Mouse (Mus musculus) limb, embryonic 11.5 days (tissue): ENCODE data around the gene Il13ra1. TPM values are rescaled to one million over a fixed set of nuclear protein-coding genes. Genes with fewer than 3 reads are reported as not detected.

Experiments used
- ATAC-seq: fragments of 200-750 bp; cut with Nextera tagmentation; 2 replicates; pipeline ENCODE4 v1.8.0; 2017; ENCODE audit warnings: low read depth; ENCODE audit not compliant: insufficient number of reproducible peaks, low FRiP score, low TSS enrichment
- DNase-seq: peaks from one replicate; pipeline ENCODE4 v3.0.0-alpha.2; 2015; ENCODE audit warnings: low spot score
- H3K27ac ChIP-seq: fragments of 300-500 bp; sonication (generic); replicated peaks from 2 replicates; pipeline ENCODE4 v1.5.1; 2014; ENCODE audit warnings: low read depth, mild to moderate bottlenecking, low read length
- H3K27me3 ChIP-seq: fragments of 300-500 bp; sonication (generic); 2 replicates; pipeline ENCODE4 v1.6.1; 2014; ENCODE audit warnings: mild to moderate bottlenecking, low read length, mixed read lengths; ENCODE audit not compliant: control insufficient read depth, insufficient read depth
- H3K36me3 ChIP-seq: fragments of 300-500 bp; sonication (generic); 2 replicates; pipeline ENCODE4 v1.6.1; 2014; ENCODE audit warnings: mild to moderate bottlenecking, low read length, moderate library complexity, mixed read lengths; ENCODE audit not compliant: control insufficient read depth, insufficient read depth
- H3K4me1 ChIP-seq: fragments of 300-500 bp; sonication (generic); 2 replicates; pipeline ENCODE4 v1.6.1; 2014; ENCODE audit warnings: low read length, mixed read lengths; ENCODE audit not compliant: control insufficient read depth, insufficient read depth
- H3K4me2 ChIP-seq: fragments of 300-500 bp; sonication (generic); 2 replicates; pipeline ENCODE4 v1.6.1; 2014; ENCODE audit warnings: low read depth, mild to moderate bottlenecking, moderate library complexity; ENCODE audit not compliant: severe bottlenecking
- H3K4me3 ChIP-seq: fragments of 300-500 bp; sonication (generic); 2 replicates; pipeline ENCODE4 v1.5.1; 2014; ENCODE audit warnings: low read depth, low read length
- H3K9ac ChIP-seq: fragments of 300-500 bp; sonication (generic); 2 replicates; pipeline ENCODE4 v1.6.1; 2014; ENCODE audit warnings: mild to moderate bottlenecking, low read length
- H3K9me3 ChIP-seq: fragments of 300-500 bp; sonication (generic); 2 replicates; pipeline ENCODE4 v1.6.1; 2016; ENCODE audit warnings: low read length; ENCODE audit not compliant: control insufficient read depth
- WGBS: fragments of 180-500 bp; shearing (Covaris S2); extraction: QIAGEN DNeasy Blood & Tissue Kit; methylation state at CpG from one replicate; pipeline ENCODE4 v1.1.7; 2014; 5-methylcytosine and 5-hydroxymethylcytosine counted together
- polyA plus RNA-seq: library from polyadenylated mRNA; unstranded; fragments of >200 nt; fragmentation: Nextera tagmentation; extraction: Ambion mirVana; gene quantifications from 2 replicates; pipeline ENCODE4 v1.2.1, GENCODE M21; 2014

Il13ra1 gene
- polyA plus RNA-seq, 1 experiment from 2014 or later = 4.0 TPM

DNA sequence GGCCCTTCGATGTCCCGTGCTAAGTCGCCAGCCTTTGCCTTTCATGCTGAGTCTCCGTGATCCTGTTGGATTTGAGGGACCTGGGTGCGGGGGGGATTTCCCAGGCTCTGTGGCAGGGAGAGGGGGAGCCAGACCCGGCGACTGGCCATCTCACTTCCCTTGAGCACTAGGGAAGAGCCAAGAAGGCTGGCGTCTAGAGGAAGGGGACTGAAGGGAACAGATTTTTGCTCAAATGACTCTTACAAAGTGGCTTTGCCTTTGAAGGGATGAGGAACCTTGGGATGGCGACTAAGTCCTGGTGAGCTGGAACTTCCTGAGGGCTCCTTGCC is 476 bp downstream of the Il13ra1 start:
- Histone ChIP-seq H3K27me3 (no peaks in the 10 kb centered on the region), H3K4me3 (peak overlapping the region; percentile 43), H3K9ac (no peak overlapping the region), H3K36me3 (no peaks in the 10 kb centered on the region), H3K4me1 (no peaks in the 10 kb centered on the region), H3K27ac (no peak overlapping the region), H3K4me2 (peak overlapping the region; percentile 62), H3K9me3 (no peaks in the 10 kb centered on the region)
- DNase-seq (no peak), ATAC-seq (no peak)
- WGBS = 14% methylated on average over 9 of the region's 9 CpGs

DNA sequence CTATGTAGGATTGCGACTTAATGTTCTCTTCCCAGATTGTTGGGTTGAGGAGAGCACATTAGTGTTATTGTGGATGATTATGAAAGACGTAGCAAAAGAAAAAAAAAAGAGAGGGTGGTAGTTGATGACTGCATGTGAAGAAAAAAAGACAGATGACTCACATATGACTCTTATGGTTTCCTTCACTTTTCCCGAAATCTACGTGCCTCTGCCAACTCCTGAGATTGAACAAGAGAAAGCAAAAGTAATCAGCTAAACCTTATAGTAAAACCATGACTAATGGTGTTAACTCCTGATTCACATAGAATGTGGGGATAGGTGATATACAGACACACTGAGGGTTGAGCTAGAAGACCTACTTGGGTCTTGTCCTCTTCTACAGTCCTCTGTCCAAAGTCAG is 3.3 kb downstream of the Il13ra1 start:
- Histone ChIP-seq H3K27ac (no peak overlapping the region), H3K4me2 (no peak overlapping the region), H3K9ac (no peak overlapping the region), H3K36me3 (no peaks in the 10 kb centered on the region), H3K4me1 (no peaks in the 10 kb centered on the region), H3K27me3 (no peaks in the 10 kb centered on the region), H3K4me3 (no peak overlapping the region), H3K9me3 (no peaks in the 10 kb centered on the region)
- WGBS = 87% methylated on average over 4 of the region's 4 CpGs
- ATAC-seq = no peak
- no peak for DNase-seq

DNA sequence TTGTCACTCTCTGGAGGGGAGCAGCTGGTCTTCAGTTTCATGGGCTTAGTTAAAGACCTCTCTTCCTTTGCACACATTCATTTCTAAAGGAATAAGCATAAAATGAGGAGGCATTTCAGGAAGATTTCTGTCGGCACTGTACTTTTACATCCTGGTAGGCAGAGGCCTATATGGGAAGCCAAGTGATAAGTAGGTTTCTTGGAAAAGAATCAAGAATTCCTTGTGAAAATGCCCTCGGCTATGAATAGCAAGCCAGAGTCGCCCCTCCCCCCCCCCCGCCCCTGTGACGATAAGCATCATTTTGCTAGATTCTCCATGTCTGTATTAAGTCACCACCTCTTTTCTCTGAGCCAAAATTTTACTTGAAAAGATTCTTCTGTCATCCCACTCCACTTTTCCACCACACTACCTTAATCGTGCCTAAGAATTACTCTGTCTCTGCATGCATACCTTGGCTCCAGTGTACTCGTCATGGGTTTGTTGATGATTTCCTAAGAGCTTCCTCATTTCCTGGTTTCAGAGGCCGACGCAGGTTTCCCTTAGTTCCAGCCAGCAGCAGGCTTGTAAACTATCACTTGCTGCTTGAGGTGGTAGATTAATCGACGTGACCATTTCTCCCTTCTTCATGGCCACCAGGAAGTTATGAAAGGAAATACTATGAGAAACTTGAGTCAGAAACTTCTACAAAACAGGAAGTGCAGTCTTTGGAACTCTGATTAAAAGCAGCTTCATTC is 17.3 kb downstream of the Il13ra1 start:
- Histone ChIP-seq H3K27me3 (no peaks in the 10 kb centered on the region), H3K4me1 (no peaks in the 10 kb centered on the region), H3K9me3 (no peaks in the 10 kb centered on the region), H3K9ac (no peak overlapping the region), H3K4me3 (no peak overlapping the region), H3K27ac (no peak overlapping the region), H3K36me3 (no peaks in the 10 kb centered on the region), H3K4me2 (no peak overlapping the region)
- WGBS = 77% methylated on average over 11 of the region's 11 CpGs
- DNase-seq (no peak), ATAC-seq (no peak)

DNA sequence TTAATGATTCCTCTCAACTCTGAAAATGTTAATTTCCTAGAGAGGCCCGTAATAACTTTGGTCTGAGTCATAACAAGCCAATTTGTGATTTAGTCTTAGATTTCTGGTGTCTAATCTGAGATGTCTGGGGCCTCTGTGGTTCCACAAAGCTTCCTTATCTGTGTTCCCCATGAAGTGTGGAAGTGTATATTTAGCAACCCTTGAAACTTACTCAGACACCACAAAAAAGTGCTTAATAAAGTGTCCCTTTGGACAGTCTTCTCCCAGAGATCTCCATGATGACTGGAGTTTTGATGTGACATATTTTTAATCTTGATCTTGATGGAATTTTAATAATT is 17.8 kb downstream of the Il13ra1 start:
- DNase-seq (no peak), ATAC-seq (no peak)
- Histone ChIP-seq H3K4me2 (no peak overlapping the region), H3K27me3 (no peaks in the 10 kb centered on the region), H3K27ac (no peak overlapping the region), H3K4me3 (no peak overlapping the region), H3K9ac (no peak overlapping the region), H3K4me1 (no peaks in the 10 kb centered on the region), H3K36me3 (no peaks in the 10 kb centered on the region), H3K9me3 (no peaks in the 10 kb centered on the region)
- WGBS = 58% methylated on average over 1 of the region's 1 CpGs

DNA sequence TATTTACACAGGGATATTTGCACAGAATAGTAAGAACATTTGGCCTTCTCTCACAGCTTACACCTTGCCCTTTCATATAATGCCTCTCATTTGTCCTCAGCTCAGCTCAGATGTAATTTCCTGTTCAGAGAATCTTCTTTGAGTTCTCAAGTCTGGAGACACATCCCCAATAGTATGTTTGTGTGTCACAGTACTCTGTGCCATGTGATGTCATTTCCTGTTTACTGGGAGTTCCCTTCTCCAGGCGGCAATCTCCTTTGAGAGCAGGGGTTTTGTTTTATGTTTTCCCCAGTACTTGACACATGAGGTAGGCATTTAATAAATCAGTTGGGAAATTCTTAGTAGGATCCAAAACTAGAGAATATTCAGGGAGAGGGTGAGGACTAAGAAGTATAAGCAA is 24.4 kb downstream of the Il13ra1 start:
- Histone ChIP-seq H3K27me3 (no peaks in the 10 kb centered on the region), H3K4me2 (no peak overlapping the region), H3K4me1 (no peaks in the 10 kb centered on the region), H3K9ac (no peak overlapping the region), H3K9me3 (no peaks in the 10 kb centered on the region), H3K27ac (no peak overlapping the region), H3K36me3 (no peaks in the 10 kb centered on the region), H3K4me3 (no peak overlapping the region)
- ATAC-seq (no peak), DNase-seq (no peak)
- WGBS = 41% methylated on average over 1 of the region's 1 CpGs

DNA sequence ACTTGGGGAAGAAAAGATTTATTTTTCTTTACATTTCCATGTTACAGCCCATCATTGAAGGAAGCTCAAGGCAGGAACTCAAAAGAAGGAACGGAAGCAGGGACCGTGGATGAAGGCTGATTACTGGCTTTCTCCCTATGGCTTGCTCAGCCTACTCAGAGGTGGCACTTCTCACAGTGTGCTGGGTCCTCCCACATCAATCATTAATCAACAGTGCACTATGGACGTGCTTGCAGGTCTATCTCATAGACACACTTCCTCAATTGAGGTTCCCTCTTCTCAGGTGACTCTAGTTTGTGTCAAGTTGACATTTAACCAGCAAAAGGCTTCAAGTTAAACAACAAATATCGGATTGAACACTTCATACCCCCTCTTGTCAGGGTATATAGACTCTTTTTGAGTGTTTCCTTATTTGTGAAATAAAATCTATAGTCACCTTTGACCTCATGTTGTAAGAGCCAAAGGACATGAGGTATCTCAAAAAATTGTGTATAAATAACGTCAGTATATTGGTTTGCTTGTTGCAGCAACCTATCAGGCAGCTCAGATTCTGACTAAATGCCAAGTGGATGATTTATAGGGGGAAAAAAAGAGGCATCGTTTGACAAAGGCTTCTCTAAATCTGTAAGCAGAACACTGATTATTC is 30.2 kb downstream of the Il13ra1 start:
- no peak for DNase-seq
- H3K4me1 ChIP-seq = no peaks in the 10 kb centered on the region
- 75% methylated on average over 6 of the region's 6 CpGs for WGBS

DNA sequence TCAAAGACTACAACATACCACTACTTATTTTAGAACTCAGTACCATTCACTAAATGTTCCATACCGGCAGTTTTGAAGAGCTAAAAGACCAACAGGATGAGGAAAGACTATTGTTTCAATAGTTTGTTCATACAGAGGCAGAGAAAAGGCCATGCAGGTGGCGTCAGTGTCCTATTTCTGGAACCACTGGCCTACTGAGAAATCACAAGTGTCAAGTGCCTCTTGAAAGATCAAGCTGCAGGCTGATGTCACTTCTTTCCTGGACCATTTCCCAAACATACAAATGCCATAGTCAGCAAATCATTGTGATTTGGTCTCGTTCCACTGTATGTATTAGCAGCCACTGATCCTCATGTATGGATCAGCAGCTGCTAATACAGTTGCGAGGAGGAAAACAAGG is 34.8 kb downstream of the Il13ra1 start:
- 80% methylated on average over 4 of the region's 4 CpGs for WGBS
- no peak for DNase-seq
- no peak for ATAC-seq

More for the DNA sequence above, 30.2 kb downstream of the Il13ra1 start:
- H3K27me3 ChIP-seq = no peaks in the 10 kb centered on the region
- no peak overlapping the region for H3K4me3 ChIP-seq
- no peak for ATAC-seq
- no peak overlapping the region for H3K4me2 ChIP-seq
- H3K36me3 ChIP-seq = no peaks in the 10 kb centered on the region
- no peak overlapping the region for H3K27ac ChIP-seq
- no peaks in the 10 kb centered on the region for H3K9me3 ChIP-seq
- H3K9ac ChIP-seq = no peak overlapping the region

DNA sequence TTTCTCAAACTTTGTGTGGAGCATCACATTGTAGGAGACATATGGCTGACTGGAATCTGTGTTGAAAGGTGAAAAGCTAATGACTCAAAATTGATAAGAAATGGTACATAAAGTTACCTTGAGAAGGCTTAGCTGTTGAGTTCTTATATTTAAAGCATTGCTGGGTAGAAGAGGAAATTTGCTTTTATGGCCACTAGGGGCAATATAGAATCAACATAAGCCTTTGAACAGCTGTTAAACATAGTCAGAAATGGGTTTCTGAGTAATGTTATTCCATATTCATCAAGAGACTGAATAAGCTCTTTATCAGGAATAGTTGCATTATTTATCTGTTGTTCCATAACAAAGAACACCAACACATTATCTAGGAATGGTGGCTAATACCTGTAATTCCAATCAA is 38.2 kb downstream of the Il13ra1 start:
- DNase-seq (no peak), ATAC-seq (no peak)
- Histone ChIP-seq H3K4me1 (no peaks in the 10 kb centered on the region), H3K4me3 (no peak overlapping the region), H3K27ac (no peak overlapping the region), H3K36me3 (no peaks in the 10 kb centered on the region), H3K9me3 (no peaks in the 10 kb centered on the region), H3K27me3 (no peaks in the 10 kb centered on the region), H3K9ac (no peak overlapping the region), H3K4me2 (no peak overlapping the region)

More for the DNA sequence above, 34.8 kb downstream of the Il13ra1 start:
- Histone ChIP-seq H3K4me3 (no peak overlapping the region), H3K27me3 (no peaks in the 10 kb centered on the region), H3K4me1 (no peaks in the 10 kb centered on the region), H3K9me3 (no peaks in the 10 kb centered on the region), H3K4me2 (no peak overlapping the region), H3K27ac (no peak overlapping the region), H3K36me3 (no peaks in the 10 kb centered on the region), H3K9ac (no peak overlapping the region)

DNA sequence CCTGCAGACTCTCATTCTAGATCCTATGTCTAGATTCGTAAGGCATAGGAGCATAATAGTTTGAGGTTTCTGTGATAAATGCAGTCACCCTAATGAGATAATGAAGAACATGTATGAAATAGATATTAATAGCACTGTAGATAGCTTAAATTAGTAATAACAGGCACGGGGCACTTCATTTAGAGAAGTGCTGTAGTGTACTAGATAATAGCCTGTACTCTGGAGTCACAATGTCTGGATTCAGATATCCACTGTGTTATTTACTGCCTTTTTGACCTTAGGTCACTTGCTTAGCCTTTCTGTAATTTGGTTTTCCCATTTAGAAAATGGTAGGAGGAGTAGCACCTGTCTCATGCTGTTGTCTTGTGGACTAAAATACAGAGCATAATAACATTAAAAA is 44.8 kb downstream of the Il13ra1 start:
- DNase-seq = no peak
- Histone ChIP-seq H3K4me2 (no peak overlapping the region), H3K9ac (no peak overlapping the region), H3K9me3 (no peaks in the 10 kb centered on the region), H3K4me3 (no peak overlapping the region), H3K27me3 (no peaks in the 10 kb centered on the region), H3K27ac (no peak overlapping the region), H3K36me3 (no peaks in the 10 kb centered on the region), H3K4me1 (no peaks in the 10 kb centered on the region)
- 69% methylated on average over 2 of the region's 2 CpGs for WGBS
- ATAC-seq = no peak
